Mouse (Mus musculus) erythroblast, embryonic 14.5 days (primary cell): Measurements from ENCODE around the gene 1810024B03Rik.

Source experiments
- GATA1 ChIP-seq: IDR thresholded peaks from 2 replicates; pipeline ENCODE4 v1.6.1; 2012; ENCODE audit warnings: low read length, inconsistent platforms, mixed read lengths
- TAL1 ChIP-seq: IDR thresholded peaks from 3 replicates; pipeline ENCODE4 v1.6.1; 2012; ENCODE audit warnings: low read length, inconsistent platforms, mixed read lengths

DNA sequence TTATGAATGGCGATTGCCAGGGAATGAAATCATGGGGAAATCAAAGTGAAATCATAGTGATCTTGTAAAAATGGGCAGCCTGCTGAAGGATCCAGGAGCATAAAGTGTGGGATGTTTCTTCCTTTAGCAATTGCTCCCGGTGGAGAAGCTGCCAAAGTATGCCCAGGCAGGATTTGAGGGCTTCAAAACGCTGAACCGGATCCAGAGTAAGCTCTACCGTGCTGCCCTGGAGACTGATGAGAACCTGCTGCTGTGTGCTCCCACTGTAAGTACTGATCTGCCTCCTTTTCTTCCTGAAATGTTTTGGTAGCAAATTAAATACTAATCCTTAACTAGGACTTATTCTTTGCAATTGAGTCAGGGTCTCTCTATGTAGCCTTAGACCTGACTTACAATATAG is 9.7 kb upstream of the 1810024B03Rik start:
- no peak for TF ChIP-seq TAL1
- no peak for TF ChIP-seq GATA1
